Mouse (Mus musculus): ENCODE results near the gene Peak1. TPM values are rescaled to one million over a fixed set of nuclear protein-coding genes. Genes with fewer than 3 reads are reported as not detected.
A peak's percentile ranks its signal among the peaks of the same experiment; 100 is the strongest.

Peak1 gene
- total and polyA plus RNA-seq, 3 experiments, result 2.8 to 13.3 (median 5.4) TPM

GRCm38 (mm10) chr9:56180118-56180781, 237.6 kb downstream of the Peak1 start (continued):
- TF ChIP-seq MAX (IDR thresholded peaks at IDR 0.05; ENCODE audit: low read length) (0 out of 2 replicates have a peak, but pooled peaks have one; percentile 56), USF1 (IDR thresholded peaks at IDR 0.05; ENCODE audit: low read depth, low read length) (peak; percentile 67), CHD2 (IDR thresholded peaks at IDR 0.05; ENCODE audit: low read length) (no peak), MYC (IDR thresholded peaks at IDR 0.05; ENCODE audit: low read depth, low read length) (no peak), ZMIZ1 (IDR thresholded peaks at IDR 0.05; ENCODE audit: low read depth, low read length) (no peak), POLR2AphosphoS2 (IDR thresholded peaks at IDR 0.05; ENCODE audit: low read depth, low read length) (no peak), CTCF (conservative IDR thresholded peaks at IDR 0.05 in 1 of 2, IDR thresholded peaks at IDR 0.05 in 1 of 2; ENCODE audit: low read depth in 2 of 2, low read length in 2 of 2) (no peak), PAX5 (IDR thresholded peaks at IDR 0.05; ENCODE audit: low read length) (no peak), MAFK (IDR thresholded peaks at IDR 0.05; ENCODE audit: insufficient replicate concordance, low read length) (no peak), IRF4 (IDR thresholded peaks at IDR 0.05; ENCODE audit: low read depth, low read length) (no peak), ETS1 (conservative IDR thresholded peaks at IDR 0.05; ENCODE audit: low read depth, low read length) (peak; percentile 31; the same call in 1 of the 2 replicates), ZNF384 (IDR thresholded peaks at IDR 0.05; ENCODE audit: low read depth, low read length) (no peak), GABPA (IDR thresholded peaks at IDR 0.05; ENCODE audit: insufficient replicate concordance, low read depth, low read length) (no peak), RAD21 (IDR thresholded peaks at IDR 0.05; ENCODE audit: low read depth, low read length) (no peak), JUND (conservative IDR thresholded peaks at IDR 0.05; ENCODE audit: low read depth, low read length) (no peak)

DNA sequence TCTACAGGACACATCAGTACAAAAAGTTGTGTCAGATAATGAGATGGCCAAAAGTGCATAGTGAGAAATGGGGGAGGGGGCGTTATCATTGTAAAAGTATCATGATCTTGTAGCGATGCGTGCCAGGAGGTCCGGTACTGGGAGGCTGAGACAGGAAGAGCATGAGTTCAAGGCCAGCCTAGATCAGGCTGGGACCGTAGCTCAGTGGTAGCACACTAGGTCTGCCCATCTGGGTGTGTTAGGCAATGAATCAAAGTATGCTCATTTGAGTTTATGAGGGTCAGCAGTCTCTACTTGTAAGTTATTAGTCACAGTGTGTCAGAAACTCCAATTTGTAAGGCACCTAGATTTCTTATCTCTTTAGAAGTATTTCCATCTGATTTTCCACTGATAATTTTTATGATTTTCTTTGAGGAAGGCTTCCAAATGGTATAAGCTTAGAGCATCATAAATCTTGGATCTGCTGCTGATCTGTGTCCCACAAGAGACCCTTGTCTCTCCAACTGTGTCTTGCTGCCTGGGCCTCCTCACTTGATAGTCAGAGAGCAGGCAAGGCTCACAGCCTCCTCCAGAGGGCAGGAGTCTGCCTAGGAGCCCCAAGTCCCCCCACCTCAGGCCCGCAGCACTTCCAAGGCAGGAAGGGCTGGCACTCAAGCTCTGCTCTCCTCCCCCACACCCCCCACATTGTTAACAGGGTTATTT, 238.3 kb downstream of the Peak1 start:
- Histone ChIP-seq H3K79me2 (replicated peaks; ENCODE audit: control insufficient read depth, extremely low read depth, insufficient read depth, poor library complexity, severe bottlenecking) (no peaks in the 10 kb centered on the region), H3K9ac (ENCODE audit: insufficient read depth, low read depth) (peak overlapping the region; percentile 15; the same call in 1 of the 2 replicates), H3K36me3 (replicated peaks in 1 of 2; ENCODE audit: control insufficient read depth in 1 of 2, insufficient read depth in 1 of 2, low read length in 1 of 2) (no peaks in the 10 kb centered on the region), H3K27ac (ENCODE audit: insufficient read depth, low read depth) (no peak overlapping the region), H3K4me2 (ENCODE audit: insufficient read depth, low read depth, poor library complexity, severe bottlenecking) (peak overlapping the region; percentile 75), H3K27me3 (replicated peaks) (no peaks in the 10 kb centered on the region), H3K4me1 (ENCODE audit: control insufficient read depth in 1 of 2, insufficient read depth in 2 of 2) (peaks cover 10 to 37% of the 10 kb centered on the region in 2 experiments), H3K4me3 (replicated peaks in 1 of 3; ENCODE audit: low read depth in 2 of 3, low read length in 2 of 3, poor library complexity in 1 of 3) (no peak overlapping the region), H3K9me3 (replicated peaks; ENCODE audit: low read length) (peaks cover 2% of the 10 kb centered on the region)
- in situ Hi-C loops (cut with MboI; ENCODE audit: low pct_ligation_motif_present, low pct_unique_long_range_greater_than_20kb, low sequenced_read_pairs) (no loop called here), dilution Hi-C loops (cut with MboI; ENCODE audit: extremely low pct_ligation_motif_present, extremely low pct_unique_long_range_greater_than_20kb, low sequenced_read_pairs) (no loop called here)
- no peak for TF ChIP-seq GABPA (IDR thresholded peaks at IDR 0.05; ENCODE audit: insufficient replicate concordance, low read depth, low read length)
- 0 out of 2 replicates have a peak, but pooled peaks have one; percentile 35 for TF ChIP-seq MAZ (IDR thresholded peaks at IDR 0.05; ENCODE audit: low read depth, low read length)
- TF ChIP-seq ZC3H11A (IDR thresholded peaks at IDR 0.05; ENCODE audit: low read depth, low read length), result no peak
- no peak for TF ChIP-seq UBTF (IDR thresholded peaks at IDR 0.05; ENCODE audit: low read depth, low read length)
- peak in 1 of 2 experiments; percentile 63; a peak in 2 of 4 replicates for TF ChIP-seq CTCF (conservative IDR thresholded peaks at IDR 0.05 in 1 of 2, IDR thresholded peaks at IDR 0.05 in 1 of 2; ENCODE audit: low read depth in 2 of 2, low read length in 2 of 2)
- TF ChIP-seq RAD21 (IDR thresholded peaks at IDR 0.05; ENCODE audit: low read depth, low read length), result peak; percentile 28
- no peak for TF ChIP-seq USF1 (IDR thresholded peaks at IDR 0.05; ENCODE audit: low read depth, low read length)
- peak; percentile 48 for TF ChIP-seq SMC3 (IDR thresholded peaks at IDR 0.05; ENCODE audit: low read depth, low read length)
- peak; percentile 54 for DNase-seq (ENCODE audit: extremely low read depth)

Measured in CH12.LX (cell line).